Mouse (Mus musculus) E14TG2a.4 (cell line): ENCODE results near the gene Pfn1.

ENCODE experiments used
- CTCF ChIP-seq: conservative IDR thresholded peaks from 2 replicates; pipeline ENCODE4 v1.5.1; 2014; ENCODE audit warnings: low read length
- POU5F1 ChIP-seq: IDR thresholded peaks from 2 replicates; pipeline ENCODE4 v1.6.1; 2014; ENCODE audit warnings: low read length, borderline replicate concordance

DNA sequence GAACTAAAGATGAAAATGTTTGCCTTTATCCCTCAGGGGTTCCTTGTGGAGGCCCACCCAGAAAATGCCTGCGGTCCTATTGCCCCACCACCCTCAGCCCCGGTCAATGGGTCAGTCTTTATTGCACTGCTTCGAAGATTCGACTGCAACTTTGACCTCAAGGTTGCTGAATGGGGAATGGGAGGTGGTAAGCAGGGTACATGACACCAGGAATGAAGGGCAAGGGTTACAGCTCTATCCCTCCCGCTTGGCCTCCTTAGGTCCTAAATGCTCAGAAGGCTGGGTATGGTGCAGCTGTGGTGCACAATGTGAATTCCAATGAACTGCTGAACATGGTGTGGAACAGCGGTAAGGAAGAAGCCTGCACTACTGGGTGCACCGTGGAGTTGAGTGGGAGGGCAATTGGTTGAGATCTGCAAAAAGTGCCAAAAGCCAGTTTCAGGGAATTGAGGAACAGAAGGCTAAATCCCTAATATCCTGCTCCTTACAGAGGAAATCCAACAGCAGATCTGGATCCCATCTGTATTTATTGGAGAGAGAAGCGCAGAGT lies 5.2 kb downstream of the Pfn1 start:
- TF ChIP-seq CTCF = no peak
- no peak for TF ChIP-seq POU5F1
